Mouse (Mus musculus) embryonic facial prominence, embryonic 10.5 days (tissue): ENCODE data around the gene Wars. TPM values are rescaled to one million over a fixed set of nuclear protein-coding genes. Genes with fewer than 3 reads are reported as not detected.

ENCODE experiments used
- DNase-seq: peaks from one replicate; pipeline ENCODE4 v3.0.0-alpha.2; 2017; ENCODE audit warnings: low spot score
- H3K27ac ChIP-seq: fragments of 300-500 bp; sonication (generic); replicated peaks from 2 replicates; pipeline ENCODE4 v1.5.1; 2016; ENCODE audit warnings: mild to moderate bottlenecking
- H3K27me3 ChIP-seq: fragments of 300-500 bp; sonication (generic); replicated peaks from 2 replicates; pipeline ENCODE4 v1.6.1; 2016; ENCODE audit warnings: low read depth, mild to moderate bottlenecking; ENCODE audit not compliant: poor library complexity, severe bottlenecking
- H3K36me3 ChIP-seq: fragments of 300-500 bp; sonication (generic); replicated peaks from 2 replicates; pipeline ENCODE4 v1.6.1; 2016; ENCODE audit warnings: mild to moderate bottlenecking, moderate library complexity
- H3K4me1 ChIP-seq: fragments of 300-500 bp; sonication (generic); 2 replicates; pipeline ENCODE4 v1.6.1; 2016
- H3K4me3 ChIP-seq: fragments of 300-500 bp; sonication (generic); 2 replicates; pipeline ENCODE4 v1.5.1; 2016; ENCODE audit warnings: mild to moderate bottlenecking, moderate library complexity
- H3K9me3 ChIP-seq: fragments of 300-500 bp; sonication (generic); 2 replicates; pipeline ENCODE4 v1.6.1; 2016; ENCODE audit warnings: mild to moderate bottlenecking
- WGBS: fragments of 180-500 bp; shearing (Covaris S2); methylation state at CpG from one replicate; pipeline ENCODE4 v1.1.7; 2016; 5-methylcytosine and 5-hydroxymethylcytosine counted together
- polyA plus RNA-seq: library from polyadenylated mRNA; unstranded; fragments of >200 nt; fragmentation: Nextera tagmentation; extraction: Ambion mirVana; gene quantifications from 2 replicates; pipeline ENCODE4 v1.2.1, GENCODE M21; 2016

The Wars gene
- polyA plus RNA-seq, 1 experiment from 2014 or later = 147 TPM

DNA sequence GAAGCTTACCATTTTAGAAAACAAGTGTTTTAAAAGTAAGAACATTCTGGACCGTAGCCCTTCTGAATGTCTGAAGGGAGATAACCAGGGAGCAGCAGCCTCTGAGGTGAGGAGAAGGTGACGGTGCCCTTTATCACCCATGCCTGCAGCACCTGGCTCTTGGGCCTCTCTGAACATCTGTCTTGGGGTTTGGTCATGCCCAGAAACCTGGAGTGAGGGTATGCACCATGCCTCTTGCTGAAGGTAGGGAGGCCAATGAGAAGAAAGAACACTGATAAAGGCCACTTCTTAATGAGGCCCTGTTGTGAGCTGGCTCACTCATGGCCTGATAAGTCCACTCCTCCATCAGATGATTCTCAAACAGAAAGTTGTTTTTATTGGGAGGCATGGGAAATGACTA lies 34.3 kb upstream of the Wars start:
- H3K36me3 ChIP-seq = no peaks in the 10 kb centered on the region; the same call in 1 of the 2 replicates
- WGBS = 93% methylated on average over 2 of the region's 2 CpGs
- no peak overlapping the region for H3K4me3 ChIP-seq
- no peaks in the 10 kb centered on the region for H3K27me3 ChIP-seq
- DNase-seq = no peak
- H3K9me3 ChIP-seq = no peaks in the 10 kb centered on the region
- no peak overlapping the region for H3K27ac ChIP-seq
- peaks cover 22% of the 10 kb centered on the region for H3K4me1 ChIP-seq

DNA sequence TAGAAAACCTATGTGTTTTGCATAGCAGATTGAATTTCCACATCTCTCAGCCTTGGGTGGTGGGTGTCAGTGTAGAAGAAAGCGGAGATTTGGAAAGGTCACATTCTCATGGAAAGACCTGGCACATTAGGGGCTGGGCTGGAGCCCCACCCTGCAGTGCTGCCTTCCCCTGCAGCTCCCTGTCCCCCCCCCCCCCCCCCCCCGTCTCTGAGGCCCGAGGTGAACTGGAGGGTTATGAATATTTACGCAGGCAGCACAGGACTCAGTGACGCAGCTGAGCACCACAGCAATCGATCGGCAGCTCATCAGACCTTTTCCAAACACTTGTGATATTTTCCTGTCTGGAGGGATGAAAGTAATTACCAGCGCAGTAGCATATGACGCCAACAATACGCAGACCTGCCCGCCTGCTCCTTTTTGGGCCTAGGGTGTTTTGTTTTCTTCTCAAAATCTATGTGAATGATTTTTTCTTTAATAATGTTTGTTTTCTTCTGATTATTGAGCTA lies 32.7 kb upstream of the Wars start:
- Histone ChIP-seq H3K27ac (no peak overlapping the region), H3K9me3 (no peaks in the 10 kb centered on the region), H3K4me1 (peaks cover 9% of the 10 kb centered on the region), H3K27me3 (no peaks in the 10 kb centered on the region), H3K4me3 (no peak overlapping the region), H3K36me3 (no peaks in the 10 kb centered on the region; the same call in 1 of the 2 replicates)
- DNase-seq = no peak
- WGBS = 73% methylated on average over 9 of the region's 11 CpGs

DNA sequence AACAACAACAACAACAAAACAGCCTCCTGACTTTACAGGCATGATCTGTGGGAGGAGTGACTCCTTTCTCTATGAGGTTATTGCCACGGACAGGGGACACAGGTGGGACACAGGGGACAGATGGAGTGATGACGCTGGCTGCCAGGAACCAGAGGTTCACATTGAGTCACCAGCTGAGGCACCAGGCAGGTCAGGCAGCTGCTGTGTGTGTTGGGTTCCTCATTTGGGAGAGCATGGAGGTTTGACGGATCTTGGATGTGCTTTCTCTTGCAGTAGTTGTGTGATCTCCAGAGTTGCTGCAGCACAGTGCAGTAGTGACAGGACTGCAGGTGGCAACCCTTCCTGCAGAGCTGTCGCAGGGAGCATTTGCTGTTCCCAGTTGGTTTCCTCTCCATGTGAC lies 24.8 kb upstream of the Wars start:
- H3K27me3 ChIP-seq = no peaks in the 10 kb centered on the region
- H3K9me3 ChIP-seq = no peaks in the 10 kb centered on the region
- DNase-seq = no peak
- H3K4me3 ChIP-seq = no peak overlapping the region
- H3K4me1 ChIP-seq = peaks cover 53% of the 10 kb centered on the region
- H3K27ac ChIP-seq = no peak overlapping the region
- H3K36me3 ChIP-seq = no peaks in the 10 kb centered on the region; the same call in 1 of the 2 replicates
- 75% methylated on average over 4 of the region's 4 CpGs for WGBS

DNA sequence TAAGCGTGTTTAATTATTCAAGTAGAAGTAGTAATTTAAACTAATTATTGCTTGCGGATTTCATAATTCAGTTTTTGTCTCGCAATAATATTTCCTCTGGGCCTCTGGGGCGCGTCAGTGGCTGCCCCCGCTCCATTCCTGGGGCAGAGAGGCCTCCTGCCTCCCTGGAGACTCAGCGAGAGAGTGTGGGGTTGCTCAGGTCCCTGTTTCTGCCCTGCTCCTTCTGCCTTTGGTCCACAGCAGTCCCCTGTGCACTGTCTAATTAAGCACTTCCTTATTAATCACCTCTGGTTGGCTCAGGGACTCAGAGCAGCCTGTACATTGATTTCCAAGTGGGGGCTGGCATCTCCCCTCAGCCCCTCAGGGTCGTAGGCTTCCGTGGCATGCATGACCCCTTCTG lies 23.5 kb upstream of the Wars start:
- H3K9me3 ChIP-seq = no peaks in the 10 kb centered on the region
- peaks cover 66% of the 10 kb centered on the region for H3K4me1 ChIP-seq
- no peak for DNase-seq
- 47% methylated on average over 9 of the region's 9 CpGs for WGBS
- H3K27ac ChIP-seq = peak overlapping the region; percentile 79
- no peak overlapping the region for H3K4me3 ChIP-seq
- no peaks in the 10 kb centered on the region; the same call in 1 of the 2 replicates for H3K36me3 ChIP-seq
- H3K27me3 ChIP-seq = no peaks in the 10 kb centered on the region

DNA sequence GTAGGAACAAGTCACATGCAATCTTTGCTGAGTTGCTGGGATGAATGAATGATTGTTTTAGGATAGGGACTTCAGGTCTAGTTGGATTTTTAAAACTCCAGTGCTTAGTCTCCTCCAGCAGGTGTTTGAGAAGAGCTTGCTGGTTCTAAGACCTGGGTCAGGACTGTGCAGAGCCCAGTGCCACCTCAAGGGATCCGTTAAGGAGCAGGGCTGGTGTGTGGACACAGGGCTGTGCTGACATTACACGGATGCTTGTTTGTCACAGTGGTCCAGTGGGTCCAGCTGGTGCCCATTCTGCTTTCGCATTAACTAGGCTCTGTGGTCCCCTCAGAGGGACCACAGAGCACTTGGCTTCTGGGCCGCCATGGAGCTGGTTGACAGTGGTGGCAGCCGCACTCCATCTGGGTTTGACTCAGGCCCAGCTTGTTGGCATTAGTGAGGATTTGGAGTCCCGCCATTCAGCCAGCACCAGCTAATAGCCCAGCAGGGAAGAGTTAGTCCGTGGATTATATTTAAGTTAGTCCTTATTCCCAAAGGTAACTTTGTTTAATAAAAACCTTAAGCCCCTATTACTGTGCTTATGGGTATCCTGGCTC lies 22.6 kb upstream of the Wars start:
- no peaks in the 10 kb centered on the region for H3K9me3 ChIP-seq
- H3K27ac ChIP-seq = peak overlapping the region; percentile 3; the same call in 1 of the 2 replicates
- peaks cover 71% of the 10 kb centered on the region for H3K4me1 ChIP-seq
- H3K27me3 ChIP-seq = no peaks in the 10 kb centered on the region
- WGBS = 60% methylated on average over 7 of the region's 7 CpGs
- no peaks in the 10 kb centered on the region; the same call in 1 of the 2 replicates for H3K36me3 ChIP-seq
- DNase-seq = peak; percentile 50
- no peak overlapping the region for H3K4me3 ChIP-seq

DNA sequence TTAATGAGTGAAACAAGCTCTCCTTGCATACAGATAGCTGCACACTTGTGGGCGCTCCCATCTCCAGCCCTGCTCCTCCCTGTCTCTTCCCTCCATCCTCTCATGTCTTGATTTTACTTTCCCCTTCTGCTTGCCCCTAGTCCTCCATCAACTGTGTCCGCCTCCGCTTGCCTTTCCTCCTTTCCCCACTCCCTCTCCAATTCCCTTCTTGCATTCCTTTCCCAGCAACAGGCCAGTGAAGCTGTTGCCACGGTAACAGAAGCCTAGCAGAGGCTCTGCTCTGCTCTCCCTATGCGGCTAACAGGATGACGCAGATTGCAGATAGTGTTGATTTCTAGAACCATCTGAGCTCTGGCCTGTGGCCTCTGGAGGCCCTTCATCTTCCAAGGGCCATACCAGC lies 21.9 kb upstream of the Wars start:
- H3K27ac ChIP-seq = no peak overlapping the region
- 21% methylated on average over 6 of the region's 6 CpGs for WGBS

DNA sequence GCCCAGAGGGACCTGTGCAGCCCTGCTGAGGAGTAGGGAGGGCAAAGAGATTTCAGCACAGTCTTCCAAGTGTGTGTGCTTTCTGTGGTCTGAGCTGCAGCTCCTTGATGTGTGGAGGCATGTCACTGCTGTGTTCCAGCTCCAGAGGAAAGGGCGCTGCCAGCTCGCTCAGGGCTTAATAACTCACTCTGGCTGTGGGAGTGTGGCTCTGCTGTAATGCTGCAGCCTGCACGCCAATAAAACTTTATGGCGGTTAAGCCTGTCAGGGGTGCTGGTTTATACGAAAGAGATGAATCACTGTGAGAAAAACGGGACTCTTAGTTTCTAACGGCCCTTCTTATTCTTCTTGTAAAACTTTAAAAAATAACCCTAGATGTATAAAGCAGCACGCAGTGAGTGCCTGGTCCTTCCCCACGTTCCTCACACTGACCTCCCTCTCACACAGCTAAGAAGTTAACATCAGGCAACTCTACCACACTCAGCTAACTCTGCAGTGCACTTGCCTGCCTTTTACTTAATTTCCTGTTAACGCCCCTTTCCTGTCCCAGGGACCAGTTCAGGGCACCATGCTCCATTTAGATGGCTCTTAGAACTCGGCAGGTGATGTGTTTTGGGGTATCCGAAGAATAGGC lies 20.9 kb upstream of the Wars start:
- Histone ChIP-seq H3K9me3 (no peaks in the 10 kb centered on the region), H3K27me3 (no peaks in the 10 kb centered on the region), H3K27ac (peak overlapping the region; percentile 35), H3K4me1 (peaks cover 81% of the 10 kb centered on the region), H3K36me3 (no peaks in the 10 kb centered on the region; the same call in 1 of the 2 replicates), H3K4me3 (no peak overlapping the region)
- no peak for DNase-seq
- 77% methylated on average over 12 of the region's 12 CpGs for WGBS

More for the DNA sequence above, 21.9 kb upstream of the Wars start:
- H3K4me1 ChIP-seq = peaks cover 71% of the 10 kb centered on the region
- H3K9me3 ChIP-seq = no peaks in the 10 kb centered on the region
- H3K27me3 ChIP-seq = no peaks in the 10 kb centered on the region
- no peaks in the 10 kb centered on the region; the same call in 1 of the 2 replicates for H3K36me3 ChIP-seq
- no peak overlapping the region for H3K4me3 ChIP-seq
- DNase-seq = peak; percentile 69

DNA sequence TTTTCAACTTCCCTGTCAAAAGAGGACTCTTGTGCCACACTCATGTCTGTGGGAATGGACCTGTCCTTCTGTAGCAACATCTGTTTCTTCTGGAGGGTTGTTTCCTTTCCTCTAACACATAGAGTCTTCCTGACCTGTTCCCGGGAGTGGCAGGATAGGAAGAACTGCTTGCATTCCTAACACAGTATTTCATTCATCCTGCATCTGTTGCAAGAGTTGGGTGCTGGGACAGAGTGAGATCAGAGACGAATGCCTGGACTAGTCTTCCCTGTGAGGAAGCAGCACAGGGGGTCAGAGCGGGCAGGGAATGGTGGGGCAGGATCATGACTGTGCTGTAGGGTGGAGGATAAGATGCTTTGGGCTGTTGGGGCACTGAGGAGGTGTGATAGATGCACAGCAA lies 20.2 kb upstream of the Wars start:
- Histone ChIP-seq H3K36me3 (no peaks in the 10 kb centered on the region), H3K9me3 (no peaks in the 10 kb centered on the region), H3K27ac (peak overlapping the region; percentile 35; the same call in 1 of the 2 replicates), H3K4me1 (peaks cover 85% of the 10 kb centered on the region), H3K4me3 (no peak overlapping the region), H3K27me3 (no peaks in the 10 kb centered on the region)
- DNase-seq = no peak
- WGBS = 66% methylated on average over 3 of the region's 3 CpGs

DNA sequence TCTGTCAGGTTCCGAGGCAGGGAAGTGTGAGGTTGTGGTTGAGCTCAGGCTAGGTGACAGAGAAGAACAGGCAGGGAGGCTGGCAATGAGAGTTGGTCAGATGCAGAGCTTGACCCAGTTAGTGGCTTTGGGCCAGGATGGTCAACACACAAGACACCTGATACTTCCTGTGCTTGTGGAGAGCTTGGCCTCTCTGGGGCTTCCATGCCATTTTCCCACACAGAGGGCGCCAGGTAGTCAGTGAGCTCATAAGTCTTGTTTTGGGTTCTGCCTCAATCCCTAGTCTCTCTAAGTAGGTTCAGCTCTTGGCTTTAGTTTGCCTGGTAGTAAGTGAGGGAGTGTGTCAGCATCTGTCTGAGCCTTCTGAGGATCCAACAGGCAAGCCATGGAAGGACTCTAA lies 18.5 kb upstream of the Wars start:
- no peak for DNase-seq
- peaks cover 72% of the 10 kb centered on the region for H3K4me1 ChIP-seq

DNA sequence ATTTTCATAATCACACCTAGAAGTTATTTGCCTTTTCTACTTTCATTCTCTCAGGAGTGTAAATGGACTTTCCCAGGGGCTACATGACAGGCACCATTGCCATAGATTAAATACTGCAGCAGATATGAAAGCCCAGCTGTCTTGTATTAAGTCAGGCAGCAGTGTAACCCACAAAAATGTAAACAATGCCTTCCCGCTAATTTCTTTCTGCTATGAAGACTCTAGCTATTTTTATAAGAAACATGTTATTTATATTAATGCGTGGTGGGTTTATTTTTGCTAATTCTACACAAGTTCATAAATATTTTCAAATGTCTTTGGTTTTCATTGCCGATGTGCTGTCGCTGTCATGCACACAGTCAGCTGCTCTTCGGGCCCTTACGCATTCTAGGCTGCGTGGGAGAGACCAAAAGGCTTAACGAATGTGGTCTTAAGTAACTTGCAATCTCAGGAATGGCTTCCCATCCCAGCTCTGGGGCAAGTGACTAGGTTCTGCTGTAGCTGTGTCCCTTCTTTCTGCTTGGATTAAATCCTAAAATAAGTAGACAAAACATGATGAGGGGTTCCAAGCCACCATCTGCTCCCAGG lies 16.0 kb upstream of the Wars start:
- H3K27ac ChIP-seq = no peak overlapping the region
- DNase-seq = no peak
- no peaks in the 10 kb centered on the region for H3K9me3 ChIP-seq
- peaks cover 10% of the 10 kb centered on the region for H3K27me3 ChIP-seq
- H3K36me3 ChIP-seq = no peaks in the 10 kb centered on the region
- H3K4me1 ChIP-seq = peaks cover 58% of the 10 kb centered on the region
- whole genome bisulfite sequencing = 78% methylated on average over 8 of the region's 8 CpGs
- no peak overlapping the region for H3K4me3 ChIP-seq

More for the DNA sequence above, 18.5 kb upstream of the Wars start:
- no peaks in the 10 kb centered on the region for H3K27me3 ChIP-seq
- H3K36me3 ChIP-seq = no peaks in the 10 kb centered on the region
- no peaks in the 10 kb centered on the region for H3K9me3 ChIP-seq
- no peak overlapping the region for H3K4me3 ChIP-seq
- H3K27ac ChIP-seq = no peak overlapping the region
- 85% methylated on average over 2 of the region's 2 CpGs for WGBS

DNA sequence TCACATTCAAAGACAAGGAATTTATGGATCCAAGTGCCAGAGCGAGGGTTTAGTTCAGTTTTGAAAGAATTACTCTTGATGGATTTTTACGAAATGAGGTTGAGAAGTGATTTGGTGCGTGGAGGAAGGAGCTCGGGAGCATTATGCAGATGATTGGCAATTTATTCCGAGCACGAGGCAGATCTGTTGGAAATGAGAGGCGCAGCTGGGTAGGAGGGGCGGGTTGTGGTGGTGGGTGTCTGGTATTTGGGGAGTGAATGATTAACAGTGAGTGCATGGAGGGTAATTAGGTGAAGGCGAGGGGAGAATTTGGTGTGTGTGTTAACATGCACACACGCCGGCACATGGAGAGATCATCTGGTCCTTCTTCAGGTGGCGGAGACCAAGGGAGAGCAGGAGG lies 12.4 kb upstream of the Wars start:
- 81% methylated on average over 12 of the region's 12 CpGs for WGBS
- H3K27me3 ChIP-seq = peaks cover 14% of the 10 kb centered on the region
- no peak for DNase-seq
- H3K9me3 ChIP-seq = no peaks in the 10 kb centered on the region
- no peak overlapping the region for H3K4me3 ChIP-seq
- peaks cover 40% of the 10 kb centered on the region for H3K4me1 ChIP-seq
- H3K36me3 ChIP-seq = no peaks in the 10 kb centered on the region
- no peak overlapping the region for H3K27ac ChIP-seq

DNA sequence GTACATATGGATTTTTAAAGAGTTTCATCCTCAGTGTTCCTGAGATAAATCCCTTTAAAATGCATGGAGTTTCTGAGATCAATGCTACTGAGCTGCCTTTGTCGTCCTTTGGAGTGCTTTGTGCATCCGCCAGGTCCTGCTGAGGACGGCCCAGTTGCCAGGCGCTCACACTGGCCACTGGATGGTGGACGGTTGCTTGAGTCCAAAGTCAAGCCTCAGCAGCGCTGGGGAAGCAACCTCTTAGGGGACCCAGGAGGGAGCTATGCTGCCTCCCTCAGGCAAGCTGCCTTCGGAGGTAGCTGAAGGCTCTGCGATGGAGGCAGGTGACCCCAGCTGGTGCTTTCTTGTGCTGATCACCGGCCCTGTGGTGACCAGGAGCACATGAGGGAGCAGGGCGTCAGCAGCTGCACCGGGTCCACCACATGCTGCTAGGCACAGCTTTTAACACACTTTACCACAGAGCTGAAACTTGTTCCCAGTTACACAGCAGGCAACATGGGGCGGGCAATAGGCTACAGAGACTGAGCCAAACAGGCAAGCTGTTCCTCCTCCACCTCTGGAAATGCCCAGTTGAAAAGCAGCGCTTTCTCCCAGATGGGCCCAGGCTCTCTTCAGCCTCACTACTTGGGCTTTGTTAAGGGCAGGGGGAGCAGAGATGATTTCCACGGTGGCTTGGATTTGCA lies 11.8 kb upstream of the Wars start:
- no peak for DNase-seq
- 35% methylated on average over 14 of the region's 14 CpGs for WGBS
- Histone ChIP-seq H3K9me3 (no peaks in the 10 kb centered on the region), H3K36me3 (no peaks in the 10 kb centered on the region), H3K4me3 (no peak overlapping the region), H3K27ac (no peak overlapping the region; the same call in 1 of the 2 replicates), H3K27me3 (peaks cover 14% of the 10 kb centered on the region), H3K4me1 (peaks cover 39% of the 10 kb centered on the region)
